ENCODE assay signal across 26 mouse cellular contexts in the genomic region with DNA sequence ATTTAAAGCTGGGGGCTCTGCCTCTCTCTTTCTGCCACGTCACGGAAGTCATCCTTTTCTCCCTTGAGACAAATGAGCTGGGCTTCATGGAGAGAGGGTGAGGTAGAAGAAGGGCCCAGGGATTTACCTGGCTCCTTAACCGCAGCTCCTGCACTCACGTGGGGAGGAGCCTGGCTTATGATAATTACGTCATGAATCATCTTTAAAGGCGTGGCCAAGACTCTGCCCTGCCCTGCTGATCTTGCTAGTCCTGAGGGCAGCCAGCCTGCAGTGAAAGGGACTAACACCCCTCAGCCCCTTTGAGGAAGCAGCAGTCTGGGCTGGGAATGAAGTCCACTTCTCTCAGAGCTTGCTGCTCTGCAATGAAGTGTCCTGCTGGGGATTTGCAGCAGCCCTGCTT.
A peak's percentile ranks its signal among the peaks of the same experiment; 100 is the strongest.
DNase-seq lines count a peak whose midpoint lies in the region; ATAC-seq and TF ChIP-seq lines count a peak whose summit lies in the region.
"Had no signal": no experiment of that assay in that cellular context is flagged by ENCODE, and none has a peak within 500 bp of the region (broad histone marks: within the 10 kb centered on the region; RNA-seq: fewer than 3 reads in every experiment).

No protein-coding gene starts in this region.

- DNase-seq in neural tube, embryonic 10.5 days (ENCODE audit: extremely low spot score, low spot score), result no peak
- DNase-seq in ZHBTc4 (ENCODE audit: low read depth, low spot score), result peak; percentile 26
- DNase-seq in large intestine, adult 2 months (ENCODE audit: low read depth, low spot score), result peak; percentile 32
- no peak for DNase-seq in heart, adult 2 months
- no peak for DNase-seq in gastrocnemius, postnatal 25 days
- DNase-seq in heart, postnatal 4 days, result no peak
- DNase-seq: adrenal gland, postnatal 14 days; cerebellum, adult 11-12 months; cerebellum, postnatal 14 days; kidney, adult 11 months; kidney, postnatal 14 days; lung, postnatal 4 days; right cerebral cortex, postnatal 14 days; thymus, adult 2 months; thymus, postnatal 36 days had no signal

- TF ChIP-seq CTCF in heart, adult 2 months (IDR thresholded peaks at IDR 0.05), result no peak

- no peak overlapping the region for H3K4me2 ChIP-seq in neural tube, embryonic 15.5 days
- H3K4me2 ChIP-seq: heart, embryonic 15.5 days; hindbrain, embryonic 12.5 days; limb, embryonic 12.5 days; liver, embryonic 11.5 days; midbrain, embryonic 12.5 days had no signal

- intact Hi-C loops in heart, adult 2 months (cut with DNase I), result no loop called here

- H3K36me3 ChIP-seq in neural tube, embryonic 15.5 days, result no peaks in the 10 kb centered on the region
- H3K36me3 ChIP-seq in heart, adult 2 months (ENCODE audit: control insufficient read depth, insufficient read depth, low read length), result no peaks in the 10 kb centered on the region
- H3K36me3 ChIP-seq: heart, embryonic 15.5 days; hindbrain, embryonic 12.5 days; limb, embryonic 12.5 days; midbrain, embryonic 12.5 days had no signal

- H3K27me3 ChIP-seq in neural tube, embryonic 15.5 days (replicated peaks), result no peaks in the 10 kb centered on the region
- no peaks in the 10 kb centered on the region for H3K27me3 ChIP-seq in heart, adult 2 months (ENCODE audit: control insufficient read depth, insufficient read depth, low read length)
- H3K27me3 ChIP-seq: hindbrain, embryonic 12.5 days; midbrain, embryonic 12.5 days had no signal

- no peak for TF ChIP-seq POLR2A in heart, adult 2 months (IDR thresholded peaks at IDR 0.05; ENCODE audit: insufficient read depth, low read depth, low read length)

- H3K4me3 ChIP-seq in neural tube, embryonic 15.5 days (replicated peaks), result no peak overlapping the region
- no peak overlapping the region for H3K4me3 ChIP-seq in heart, adult 2 months
- H3K4me3 ChIP-seq: erythroblast, embryonic 14.5 days; heart, embryonic 15.5 days; hindbrain, embryonic 12.5 days; left cerebral cortex, adult 2 months; limb, embryonic 12.5 days; megakaryocyte, embryonic 14.5 days; midbrain, embryonic 12.5 days had no signal

- no peaks in the 10 kb centered on the region for H3K79me2 ChIP-seq in heart, adult 2 months (replicated peaks; ENCODE audit: control insufficient read depth, insufficient read depth, low read length)

- H3K9me3 ChIP-seq in neural tube, embryonic 15.5 days (replicated peaks), result no peaks in the 10 kb centered on the region
- H3K9me3 ChIP-seq: heart, embryonic 15.5 days; hindbrain, embryonic 12.5 days; limb, embryonic 12.5 days; megakaryocyte, embryonic 14.5 days; midbrain, embryonic 12.5 days had no signal

- 51% methylated on average over 6 of the region's 6 CpGs for WGBS in neural tube, embryonic 15.5 days
- WGBS in large intestine, adult 2 months, result 28% methylated on average over 6 of the region's 6 CpGs
- WGBS in heart, adult 2 months, result 50% methylated on average over 6 of the region's 6 CpGs

- TF ChIP-seq EP300 in heart, adult 2 months (IDR thresholded peaks at IDR 0.05; ENCODE audit: insufficient read depth, low read depth, low read length), result no peak

- no peak overlapping the region for H3K27ac ChIP-seq in neural tube, embryonic 15.5 days (replicated peaks)
- no peak overlapping the region for H3K27ac ChIP-seq in heart, adult 2 months
- H3K27ac ChIP-seq: heart, embryonic 15.5 days; hindbrain, embryonic 12.5 days; hindbrain, postnatal 0 days; left cerebral cortex, adult 2 months; midbrain, embryonic 12.5 days had no signal

- H3K9ac ChIP-seq in neural tube, embryonic 15.5 days (replicated peaks), result no peak overlapping the region
- H3K9ac ChIP-seq in heart, adult 2 months (ENCODE audit: low read depth, low read length), result no peak overlapping the region
- H3K9ac ChIP-seq: heart, embryonic 15.5 days; hindbrain, embryonic 12.5 days; limb, embryonic 12.5 days; midbrain, embryonic 12.5 days had no signal

- ATAC-seq in neural tube, embryonic 15.5 days (ENCODE audit: low FRiP score), result 0 out of 2 replicates have a peak, but pooled peaks have one; percentile 22
- ATAC-seq: forebrain, embryonic 16.5 days; hindbrain, postnatal 0 days had no signal

- H3K4me1 ChIP-seq in neural tube, embryonic 15.5 days, result peaks cover 14% of the 10 kb centered on the region; the same call in 1 of the 2 replicates
- no peaks in the 10 kb centered on the region for H3K4me1 ChIP-seq in heart, adult 2 months (ENCODE audit: control insufficient read depth, insufficient read depth, low read length)
- H3K4me1 ChIP-seq: heart, embryonic 15.5 days; megakaryocyte, embryonic 14.5 days had no signal

Comparison
In these comparisons a context has a peak if more than half of its experiments do, and no peak if none do; other contexts are left out.
1. DNase-seq: peak in ZHBTc4 (single experiment) and large intestine, adult 2 months (single experiment); none in neural tube, embryonic 10.5 days (single experiment), heart, adult 2 months (0 of 2), gastrocnemius, postnatal 25 days (single experiment) and heart, postnatal 4 days (single experiment).